Mouse (Mus musculus) liver, postnatal 0 days (tissue): Measurements from ENCODE around the gene Inpp5a.

ENCODE experiments used
- CTCF ChIP-seq: sonication (generic); IDR thresholded peaks from 2 replicates; pipeline ENCODE4 v1.5.1; 2016; ENCODE audit warnings: antibody characterized with exemption, low read depth
- EP300 ChIP-seq: IDR thresholded peaks from 2 replicates; pipeline ENCODE4 v1.6.1; 2016; ENCODE audit warnings: antibody characterized with exemption, low read depth, mild to moderate bottlenecking

- TF ChIP-seq CTCF (no peak), EP300 (no peak)
Measured at GRCm38 (mm10) chr7:139468440-139468839, 79.5 kb downstream of the Inpp5a start.
